Mouse (Mus musculus) liver, embryonic 16.5 days (tissue): Measurements from ENCODE around the gene Gimap4. TPM values are rescaled to one million over a fixed set of nuclear protein-coding genes. Genes with fewer than 3 reads are reported as not detected.

Experiments
- ATAC-seq: fragments of 200-750 bp; cut with Nextera tagmentation; 2 replicates; pipeline ENCODE4 v1.8.0; 2017; ENCODE audit warnings: low read depth, mild to moderate bottlenecking, moderate number of reproducible peaks, moderate library complexity
- H3K27ac ChIP-seq: fragments of 300-500 bp; sonication (generic); 2 replicates; pipeline ENCODE4 v1.5.1; 2014; ENCODE audit warnings: mild to moderate bottlenecking, low read length
- H3K27me3 ChIP-seq: fragments of 300-500 bp; sonication (generic); 2 replicates; pipeline ENCODE4 v1.6.1; 2014; ENCODE audit warnings: low read depth, low read length, mixed read lengths; ENCODE audit not compliant: control insufficient read depth, insufficient read depth
- H3K36me3 ChIP-seq: fragments of 300-500 bp; sonication (generic); 2 replicates; pipeline ENCODE4 v1.6.1; 2014; ENCODE audit warnings: mild to moderate bottlenecking; ENCODE audit not compliant: control insufficient read depth, insufficient read depth
- H3K4me1 ChIP-seq: fragments of 300-500 bp; sonication (generic); 2 replicates; pipeline ENCODE4 v1.6.1; 2014; ENCODE audit warnings: low read depth, low read length, mixed read lengths; ENCODE audit not compliant: control insufficient read depth
- H3K4me2 ChIP-seq: fragments of 300-500 bp; sonication (generic); 2 replicates; pipeline ENCODE4 v1.6.1; 2014; ENCODE audit warnings: low read depth, low read length, mixed read lengths
- H3K4me3 ChIP-seq: fragments of 300-500 bp; sonication (generic); 2 replicates; pipeline ENCODE4 v1.5.1; 2014; ENCODE audit warnings: low read depth, mild to moderate bottlenecking, low read length
- H3K9ac ChIP-seq: fragments of 300-500 bp; sonication (generic); 2 replicates; pipeline ENCODE4 v1.6.1; 2014; ENCODE audit warnings: low read depth, low read length
- H3K9me3 ChIP-seq: fragments of 300-500 bp; sonication (generic); replicated peaks from 2 replicates; pipeline ENCODE4 v1.6.1; 2016; ENCODE audit warnings: low read length; ENCODE audit not compliant: control insufficient read depth
- WGBS: fragments of 180-500 bp; shearing (Covaris S2); extraction: QIAGEN DNeasy Blood & Tissue Kit; methylation state at CpG from one replicate; pipeline ENCODE4 v1.1.7; 2014; ENCODE audit not compliant: insufficient replicate concordance; 5-methylcytosine and 5-hydroxymethylcytosine counted together
- polyA plus RNA-seq: library from polyadenylated mRNA; unstranded; fragments of >200 nt; fragmentation: Nextera tagmentation; extraction: Ambion mirVana; gene quantifications from 2 replicates; pipeline ENCODE4 v1.2.1, GENCODE M21; 2015

The Gimap4 gene
- 11.0 and 11.4 TPM in 2 replicates for polyA plus RNA-seq

DNA sequence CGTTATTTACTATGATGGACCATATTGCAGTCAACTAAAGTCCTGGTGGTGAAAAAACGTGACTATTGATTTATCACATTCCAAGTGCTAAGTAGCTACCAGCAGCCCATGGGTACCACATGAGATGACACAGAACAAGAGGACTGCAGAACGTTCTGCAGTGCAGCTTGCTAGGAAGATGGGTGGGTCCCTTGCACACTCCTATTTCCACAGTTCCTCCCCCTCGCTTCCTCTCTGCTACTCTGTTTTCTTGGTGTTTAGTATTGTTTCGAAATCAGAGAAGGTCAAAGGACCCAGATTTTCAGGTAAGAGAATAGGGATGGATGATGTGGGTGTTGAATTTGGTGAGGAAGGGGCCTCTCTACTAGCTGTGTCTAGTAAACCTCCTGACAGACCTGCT lies at the start of gene Gimap4:
Gene Gimap4, plus strand, starts transcription at position 231 of the 400 bp plus-strand sequence.
- 26% methylated on average over 5 of the region's 5 CpGs for WGBS
- H3K27ac ChIP-seq, result no peak within 1 kb of the TSS
- no peaks in the 10 kb centered on the region for H3K27me3 ChIP-seq
- no peak within 1 kb of the TSS for H3K9ac ChIP-seq
- no peak for ATAC-seq
- H3K36me3 ChIP-seq, result no peaks in the 10 kb centered on the region
- H3K4me2 ChIP-seq, result no peak within 1 kb of the TSS
- H3K9me3 ChIP-seq, result no peaks in the 10 kb centered on the region
- H3K4me3 ChIP-seq, result no peak within 1 kb of the TSS
- no peaks in the 10 kb centered on the region for H3K4me1 ChIP-seq

DNA sequence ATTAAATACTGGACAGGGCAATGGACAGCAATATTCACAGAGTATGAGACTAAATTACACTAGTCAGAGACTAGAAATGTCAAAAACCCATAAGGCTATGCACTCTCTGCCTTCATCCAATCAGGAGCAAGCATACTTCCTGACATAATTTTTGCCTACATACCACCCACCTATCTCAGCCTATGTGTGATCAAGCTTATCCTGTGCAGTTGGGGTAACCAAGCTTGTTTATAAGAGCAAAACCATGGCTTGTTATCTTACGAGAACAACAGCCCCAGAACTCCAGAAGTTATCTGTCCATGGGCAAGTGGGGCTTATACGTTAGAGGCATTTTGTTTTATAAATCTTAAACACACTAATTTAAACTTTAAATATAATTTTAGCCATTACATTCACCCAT lies 49.2 kb upstream of the Gimap4 start:
- H3K36me3 ChIP-seq, result no peaks in the 10 kb centered on the region
- H3K4me2 ChIP-seq, result no peak overlapping the region
- H3K27me3 ChIP-seq, result no peaks in the 10 kb centered on the region
- no peak overlapping the region for H3K27ac ChIP-seq
- peak; percentile 53; the same call in 1 of the 2 replicates for ATAC-seq
- no peak overlapping the region for H3K4me3 ChIP-seq
- no peak overlapping the region for H3K9ac ChIP-seq
- no peaks in the 10 kb centered on the region for H3K9me3 ChIP-seq
- no peaks in the 10 kb centered on the region for H3K4me1 ChIP-seq
- WGBS, result 26% methylated on average over 2 of the region's 2 CpGs

DNA sequence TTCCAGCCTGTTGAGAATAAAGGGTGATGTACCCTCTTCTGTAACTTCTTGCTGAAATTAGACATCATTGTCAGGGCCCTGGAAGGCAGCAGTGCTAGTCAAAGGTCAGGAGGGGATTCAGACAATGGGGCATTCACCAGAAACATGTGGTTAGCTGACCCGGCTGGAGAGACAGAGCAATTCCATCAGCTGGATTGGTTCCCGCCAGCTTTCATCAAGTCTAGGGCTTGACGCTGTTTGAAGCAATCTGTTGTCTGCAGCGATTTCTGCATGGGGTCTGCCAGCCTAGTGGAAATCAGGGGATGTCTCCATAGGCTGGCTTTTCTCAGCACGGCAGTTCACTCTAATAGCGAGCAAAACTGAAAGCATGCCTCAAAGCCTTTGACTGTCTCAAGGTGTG lies 47.8 kb upstream of the Gimap4 start:
- Histone ChIP-seq H3K9ac (no peak overlapping the region), H3K36me3 (no peaks in the 10 kb centered on the region), H3K27ac (no peak overlapping the region), H3K4me1 (no peaks in the 10 kb centered on the region), H3K9me3 (no peaks in the 10 kb centered on the region), H3K27me3 (no peaks in the 10 kb centered on the region), H3K4me2 (no peak overlapping the region), H3K4me3 (no peak overlapping the region)
- ATAC-seq, result no peak
- WGBS, result 73% methylated on average over 6 of the region's 6 CpGs

DNA sequence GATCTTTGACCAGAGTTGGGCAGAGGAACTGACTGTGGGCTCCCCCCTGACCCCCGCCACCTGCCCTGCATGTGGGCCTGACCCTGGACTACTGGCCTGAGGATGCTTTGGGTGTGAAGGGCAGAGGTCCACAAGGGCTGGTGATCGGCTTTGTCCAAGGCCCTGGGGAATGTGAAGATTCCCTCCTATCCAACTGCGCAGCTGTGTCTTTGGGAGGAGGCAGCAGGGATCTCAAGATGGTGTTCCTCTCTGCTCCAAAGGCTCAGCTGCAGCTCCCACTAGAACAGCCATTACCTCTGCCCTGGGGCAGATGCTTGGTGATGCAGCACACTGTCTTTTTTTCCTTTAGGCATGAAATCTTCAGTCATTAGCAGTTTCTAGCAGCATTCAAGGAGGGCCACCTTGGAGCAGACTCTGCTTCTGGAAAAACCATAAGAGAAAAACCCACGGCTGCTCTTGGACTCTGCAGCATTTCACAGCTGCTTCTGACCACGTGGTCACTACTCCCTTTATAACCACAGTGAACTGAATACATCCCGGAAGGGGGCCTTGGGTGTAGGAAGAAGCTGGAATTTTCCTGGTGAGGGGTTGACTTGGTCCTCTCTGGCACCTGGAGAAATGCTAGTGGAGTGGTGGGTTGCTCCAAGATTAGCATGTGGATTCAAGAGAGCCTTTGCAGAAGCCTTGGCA lies 46.4 kb upstream of the Gimap4 start:
- Histone ChIP-seq H3K36me3 (no peaks in the 10 kb centered on the region), H3K9me3 (no peaks in the 10 kb centered on the region), H3K27me3 (no peaks in the 10 kb centered on the region), H3K27ac (no peak overlapping the region), H3K4me3 (no peak overlapping the region), H3K4me2 (no peak overlapping the region), H3K9ac (no peak overlapping the region), H3K4me1 (no peaks in the 10 kb centered on the region)
- ATAC-seq, result no peak
- WGBS, result 57% methylated on average over 6 of the region's 6 CpGs

DNA sequence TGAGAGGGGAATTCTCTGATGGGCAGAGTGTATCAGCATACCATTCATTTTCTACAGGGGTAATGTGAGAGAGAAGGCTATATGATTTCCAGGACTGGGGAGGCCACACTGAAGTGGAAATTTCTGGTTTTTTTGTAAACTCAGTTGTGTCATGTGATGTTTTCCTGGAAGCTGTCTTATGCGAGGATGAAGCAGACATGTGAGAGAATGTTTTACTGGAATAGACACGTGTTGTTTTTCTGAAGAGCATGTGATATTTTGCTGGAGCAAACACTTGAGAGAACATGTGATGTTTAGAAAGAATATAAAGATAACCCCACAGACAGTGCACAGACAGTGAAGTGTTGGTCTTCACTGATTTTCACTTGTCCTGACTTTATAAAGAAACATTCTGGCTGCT lies 45.8 kb upstream of the Gimap4 start:
- no peaks in the 10 kb centered on the region for H3K4me1 ChIP-seq
- no peak overlapping the region for H3K27ac ChIP-seq
- no peak for ATAC-seq
- no peak overlapping the region for H3K4me2 ChIP-seq
- no peaks in the 10 kb centered on the region for H3K9me3 ChIP-seq
- no peak overlapping the region for H3K4me3 ChIP-seq
- 40% methylated on average over 2 of the region's 2 CpGs for WGBS
- H3K36me3 ChIP-seq, result no peaks in the 10 kb centered on the region
- no peaks in the 10 kb centered on the region for H3K27me3 ChIP-seq
- no peak overlapping the region for H3K9ac ChIP-seq

DNA sequence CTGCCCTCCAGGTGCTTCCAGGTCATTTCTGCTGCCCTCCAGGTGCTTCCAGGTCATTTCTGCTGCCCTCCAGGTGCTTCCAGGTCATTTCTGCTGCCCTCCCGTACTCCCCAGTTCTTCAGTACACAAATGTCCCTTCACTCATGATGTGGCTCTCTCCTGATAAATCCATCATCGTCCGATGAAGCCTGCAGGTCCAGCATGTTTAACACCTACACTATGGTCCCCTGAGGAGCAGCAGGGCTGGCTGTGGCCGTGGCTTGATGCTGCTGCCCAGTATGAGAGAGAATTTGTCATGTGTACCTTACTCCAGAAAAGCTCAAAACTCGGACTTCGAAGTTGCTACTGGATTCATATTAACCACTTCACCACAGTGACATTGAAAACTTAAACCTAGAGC lies 43.0 kb upstream of the Gimap4 start:
- WGBS, result 54% methylated on average over 6 of the region's 6 CpGs
- no peak overlapping the region for H3K4me3 ChIP-seq
- ATAC-seq, result no peak
- H3K27ac ChIP-seq, result no peak overlapping the region
- H3K9me3 ChIP-seq, result no peaks in the 10 kb centered on the region
- no peak overlapping the region for H3K9ac ChIP-seq
- no peaks in the 10 kb centered on the region for H3K36me3 ChIP-seq
- H3K4me1 ChIP-seq, result no peaks in the 10 kb centered on the region
- H3K27me3 ChIP-seq, result no peaks in the 10 kb centered on the region
- H3K4me2 ChIP-seq, result no peak overlapping the region

DNA sequence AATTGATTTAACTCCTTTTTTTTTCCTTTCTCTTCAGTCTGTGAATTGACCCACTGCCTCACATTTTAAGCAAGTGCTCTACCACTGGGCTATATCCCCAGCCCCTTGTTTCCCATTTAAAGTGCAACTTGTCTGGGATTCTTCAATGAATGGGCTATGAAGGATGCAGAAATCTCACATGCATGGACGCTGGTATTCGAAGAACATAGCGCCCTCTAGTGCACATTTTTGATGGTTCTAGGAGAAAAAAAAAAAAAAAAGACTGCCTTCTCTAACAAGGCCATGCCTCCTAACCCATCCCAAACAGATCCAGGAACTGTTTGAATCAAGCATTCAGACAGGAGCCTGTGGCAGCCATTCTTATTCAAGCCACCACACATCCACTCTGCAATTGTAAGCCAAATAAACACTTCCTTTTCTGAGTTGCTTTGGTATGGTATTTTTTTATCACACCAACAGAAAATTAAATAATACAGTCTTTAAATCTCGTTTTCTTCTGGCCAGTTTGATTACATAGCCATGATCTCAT lies 41.5 kb upstream of the Gimap4 start:
- H3K9me3 ChIP-seq, result no peaks in the 10 kb centered on the region
- no peak overlapping the region for H3K4me2 ChIP-seq
- no peak overlapping the region for H3K9ac ChIP-seq
- no peak for ATAC-seq
- no peaks in the 10 kb centered on the region for H3K27me3 ChIP-seq
- H3K27ac ChIP-seq, result no peak overlapping the region
- 13% methylated on average over 4 of the region's 4 CpGs for WGBS
- no peaks in the 10 kb centered on the region for H3K4me1 ChIP-seq
- no peaks in the 10 kb centered on the region for H3K36me3 ChIP-seq
- H3K4me3 ChIP-seq, result no peak overlapping the region

DNA sequence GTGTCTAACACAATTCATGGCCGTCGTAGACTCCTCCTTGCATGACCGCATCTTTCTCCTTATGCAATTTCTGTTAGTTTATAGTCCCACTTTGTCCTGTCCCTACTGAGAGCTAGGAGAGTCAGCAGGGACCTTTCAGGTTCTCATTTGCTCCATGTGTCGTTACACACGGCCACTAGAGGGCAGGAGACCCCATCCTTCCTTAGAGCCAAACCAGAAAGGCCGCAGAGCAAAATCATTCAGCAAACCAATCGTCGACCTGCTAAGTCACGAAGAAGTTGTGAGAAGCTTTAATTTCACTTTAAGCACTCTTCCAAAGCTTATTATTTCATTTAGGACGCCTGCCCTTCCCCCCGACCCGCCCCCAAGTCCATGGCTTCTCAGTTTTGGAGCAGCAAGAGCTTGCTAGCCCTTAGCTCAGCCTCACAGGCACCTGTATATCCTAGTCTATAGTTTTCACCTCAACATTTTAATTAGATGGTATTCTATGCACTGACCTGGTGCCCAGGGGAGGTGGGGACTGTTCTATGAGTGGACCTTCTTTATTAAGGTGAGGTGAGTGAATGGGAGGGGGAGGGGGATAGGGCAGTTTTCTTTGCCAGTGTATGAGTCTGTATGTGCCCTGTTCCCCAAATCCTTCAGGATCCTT lies 38.6 kb upstream of the Gimap4 start:
- no peaks in the 10 kb centered on the region for H3K9me3 ChIP-seq
- no peak overlapping the region for H3K4me3 ChIP-seq
- no peak overlapping the region for H3K9ac ChIP-seq
- H3K27me3 ChIP-seq, result no peaks in the 10 kb centered on the region
- no peaks in the 10 kb centered on the region for H3K36me3 ChIP-seq
- WGBS, result 5% methylated on average over 12 of the region's 12 CpGs
- no peak overlapping the region for H3K4me2 ChIP-seq
- no peak for ATAC-seq
- no peak overlapping the region for H3K27ac ChIP-seq
- no peaks in the 10 kb centered on the region for H3K4me1 ChIP-seq

DNA sequence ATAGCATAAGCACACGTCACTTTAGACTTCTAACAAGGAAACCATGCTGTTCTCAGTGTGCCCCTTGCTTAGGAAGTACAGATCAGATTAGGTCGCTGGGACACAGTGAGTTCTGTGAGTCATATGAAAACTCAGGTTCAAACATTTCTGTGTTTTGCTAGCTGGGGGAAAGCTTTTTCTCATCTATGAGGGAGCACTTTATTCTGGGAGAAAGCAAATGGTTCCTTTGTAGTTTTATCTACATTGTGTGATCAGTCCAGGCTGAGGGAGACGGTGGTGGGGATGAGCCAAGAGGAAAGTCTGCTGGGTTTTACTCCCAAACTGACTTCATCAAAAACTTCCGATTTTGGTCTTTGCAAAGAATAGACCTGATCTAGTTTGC lies 38.0 kb upstream of the Gimap4 start:
- WGBS, result 46% methylated on average over 4 of the region's 4 CpGs
- ATAC-seq, result no peak

More for the DNA sequence above, 38.0 kb upstream of the Gimap4 start:
- Histone ChIP-seq H3K4me2 (no peak overlapping the region), H3K4me1 (no peaks in the 10 kb centered on the region), H3K27ac (no peak overlapping the region), H3K4me3 (no peak overlapping the region), H3K9ac (no peak overlapping the region), H3K9me3 (no peaks in the 10 kb centered on the region), H3K27me3 (no peaks in the 10 kb centered on the region), H3K36me3 (no peaks in the 10 kb centered on the region)
